Mouse (Mus musculus) lung, postnatal 0 days (tissue): ENCODE data around the gene Ggt5.

Experiments used
- CTCF ChIP-seq: IDR thresholded peaks from 2 replicates; pipeline ENCODE4 v1.5.1; 2016; ENCODE audit warnings: antibody characterized with exemption, mild to moderate bottlenecking
- EP300 ChIP-seq: IDR thresholded peaks from 2 replicates; pipeline ENCODE4 v1.6.1; 2016; ENCODE audit warnings: antibody characterized with exemption, mild to moderate bottlenecking, control low read depth

GRCm38 (mm10) chr10:75646406-75646805 lies 57.3 kb downstream of the Ggt5 start:
- no peak for TF ChIP-seq CTCF
- no peak for TF ChIP-seq EP300
